Mouse (Mus musculus) layer of hippocampus, adult 11-12 months (tissue): ENCODE measurements at regions not wholly inside any gene's neighbourhood (a gene's known extent, or its start where the extent isn't known, plus 50 kb on each side); places are given as distances from the start of the nearest gene placed in this dataset.
"Not testable (repeated sequence)": the region's sequence is repeated elsewhere in the genome, so short reads cannot be mapped to it uniquely, and the experiment has no call there.

Source experiments
- DNase-seq: peaks from one replicate; pipeline ENCODE4 v3.0.0; 2022; ENCODE audit warnings: low spot score

- peak; percentile 3 for DNase-seq
Observed at GRCm38 (mm10) chr9:94116961-94117360, 420.9 kb downstream of the 1190002N15Rik start.

- DNase-seq, result not testable (repeated sequence)
Observed at GRCm38 (mm10) chr9:94107701-94108100, 430.2 kb downstream of the 1190002N15Rik start.

- DNase-seq, result no peak
Observed at GRCm38 (mm10) chr9:94104669-94105068, 433.2 kb downstream of the 1190002N15Rik start.

- DNase-seq, result no peak
Observed at GRCm38 (mm10) chr9:94101958-94102357, 435.9 kb downstream of the 1190002N15Rik start.

GRCm38 (mm10) chr9:94094800-94095199 is 443.1 kb downstream of the 1190002N15Rik start:
- no peak for DNase-seq

GRCm38 (mm10) chr9:94091658-94092225 is 446.1 kb downstream of the 1190002N15Rik start:
- no peak for DNase-seq

GRCm38 (mm10) chr9:94089759-94090158 is 448.1 kb downstream of the 1190002N15Rik start:
- no peak for DNase-seq

GRCm38 (mm10) chr9:94083629-94084411 is 454.1 kb downstream of the 1190002N15Rik start:
- DNase-seq, result no peak

GRCm38 (mm10) chr9:94074904-94075303 is 463.0 kb downstream of the 1190002N15Rik start:
- no peak for DNase-seq

GRCm38 (mm10) chr9:94067121-94067520 is 470.8 kb downstream of the 1190002N15Rik start:
- no peak for DNase-seq

- DNase-seq, result no peak
Observed at GRCm38 (mm10) chr9:94053229-94053628, 484.7 kb downstream of the 1190002N15Rik start.

GRCm38 (mm10) chr9:94047845-94048244 is 490.0 kb downstream of the 1190002N15Rik start:
- DNase-seq, result no peak

GRCm38 (mm10) chr9:94045462-94046126 is 492.3 kb downstream of the 1190002N15Rik start:
- no peak for DNase-seq

- DNase-seq, result no peak
Observed at GRCm38 (mm10) chr9:94023761-94024160, 514.1 kb downstream of the 1190002N15Rik start.

GRCm38 (mm10) chr9:94021293-94021903 is 516.5 kb downstream of the 1190002N15Rik start:
- no peak for DNase-seq

- no peak for DNase-seq
Observed at GRCm38 (mm10) chr9:94016747-94017487, 521.0 kb downstream of the 1190002N15Rik start.

GRCm38 (mm10) chr9:93992216-93992615 is 545.7 kb downstream of the 1190002N15Rik start:
- DNase-seq, result no peak

- DNase-seq, result no peak
Observed at GRCm38 (mm10) chr9:93991141-93991540, 546.7 kb downstream of the 1190002N15Rik start.

- no peak for DNase-seq
Observed at GRCm38 (mm10) chr9:93981136-93981535, 556.7 kb downstream of the 1190002N15Rik start.

- no peak for DNase-seq
Observed at GRCm38 (mm10) chr9:93969691-93970284, 568.1 kb downstream of the 1190002N15Rik start.

GRCm38 (mm10) chr9:93969118-93969517 is 568.8 kb downstream of the 1190002N15Rik start:
- no peak for DNase-seq
